Mouse (Mus musculus) limb, embryonic 14.5 days (tissue): ENCODE data around the gene Tnfrsf13b. TPM values are rescaled to one million over a fixed set of nuclear protein-coding genes. Genes with fewer than 3 reads are reported as not detected.

Experiments used
- ATAC-seq: fragments of 200-750 bp; cut with Nextera tagmentation; 2 replicates; pipeline ENCODE4 v1.8.0; 2017; ENCODE audit warnings: low read depth, moderate number of reproducible peaks, moderate TSS enrichment; ENCODE audit not compliant: low FRiP score
- DNase-seq: peaks from one replicate; pipeline ENCODE4 v3.0.0-alpha.2; 2015; ENCODE audit warnings: low spot score
- H3K27ac ChIP-seq: fragments of 300-500 bp; sonication (generic); replicated peaks from 2 replicates; pipeline ENCODE4 v1.5.1; 2014; ENCODE audit warnings: low read depth, mild to moderate bottlenecking, low read length, moderate library complexity, mixed read lengths
- H3K27me3 ChIP-seq: fragments of 300-500 bp; sonication (generic); 2 replicates; pipeline ENCODE4 v1.6.1; 2014; ENCODE audit warnings: low read length, mixed read lengths; ENCODE audit not compliant: control insufficient read depth, insufficient read depth
- H3K36me3 ChIP-seq: fragments of 300-500 bp; sonication (generic); 2 replicates; pipeline ENCODE4 v1.6.1; 2014; ENCODE audit warnings: mild to moderate bottlenecking, low read length, moderate library complexity, mixed read lengths; ENCODE audit not compliant: control insufficient read depth, insufficient read depth
- H3K4me1 ChIP-seq: fragments of 300-500 bp; sonication (generic); 2 replicates; pipeline ENCODE4 v1.6.1; 2014; ENCODE audit warnings: antibody characterized with exemption, low read length, mixed read lengths; ENCODE audit not compliant: control insufficient read depth, insufficient read depth
- H3K4me2 ChIP-seq: fragments of 300-500 bp; sonication (generic); replicated peaks from 2 replicates; pipeline ENCODE4 v1.6.1; 2014; ENCODE audit warnings: low read depth, mild to moderate bottlenecking, low read length, moderate library complexity; ENCODE audit not compliant: severe bottlenecking
- H3K4me3 ChIP-seq: fragments of 300-500 bp; sonication (generic); replicated peaks from 2 replicates; pipeline ENCODE4 v1.5.1; 2014; ENCODE audit warnings: low read length
- H3K9ac ChIP-seq: fragments of 300-500 bp; sonication (generic); 2 replicates; pipeline ENCODE4 v1.6.1; 2014; ENCODE audit warnings: mild to moderate bottlenecking, low read depth, low read length, moderate library complexity; ENCODE audit not compliant: severe bottlenecking
- H3K9me3 ChIP-seq: fragments of 300-500 bp; sonication (generic); 2 replicates; pipeline ENCODE4 v1.6.1; 2016; ENCODE audit warnings: low read length; ENCODE audit not compliant: control insufficient read depth
- POLR2A ChIP-seq: fragments of 200-500 bp; IDR thresholded peaks from 2 replicates; pipeline ENCODE4 v1.8.0; 2012; ENCODE audit warnings: inconsistent platforms, mild to moderate bottlenecking, moderate library complexity, borderline replicate concordance; ENCODE audit not compliant: insufficient read depth, insufficient read length; ENCODE audit errors: extremely low read depth
- WGBS: fragments of 180-500 bp; shearing (Covaris S2); extraction: QIAGEN DNeasy Blood & Tissue Kit; methylation state at CpG from one replicate; pipeline ENCODE4 v1.1.7; 2014; 5-methylcytosine and 5-hydroxymethylcytosine counted together
- polyA plus RNA-seq, 2 experiments: library from polyadenylated mRNA; depleted of rRNA in 1 of 2; stranded (reverse) in 1 of 2; unstranded in 1 of 2; fragments of >200 nt; fragmentation: Nextera tagmentation in 1 of 2; extraction: Ambion mirVana in 1 of 2; gene quantifications; 2 replicates each; pipeline versions ENCODE4 v1.2.1 to v1.2.3; 2012 to 2014

Tnfrsf13b gene
- polyA plus RNA-seq, 2 experiments: 2.2 to 5.1 TPM

GRCm38 (mm10) chr11:61150233-61151001, 23.9 kb downstream of the Tnfrsf13b start:
- WGBS: 66% methylated on average over 6 of the region's 6 CpGs
- TF ChIP-seq POLR2A: no peak
- ATAC-seq: no peak

DNA sequence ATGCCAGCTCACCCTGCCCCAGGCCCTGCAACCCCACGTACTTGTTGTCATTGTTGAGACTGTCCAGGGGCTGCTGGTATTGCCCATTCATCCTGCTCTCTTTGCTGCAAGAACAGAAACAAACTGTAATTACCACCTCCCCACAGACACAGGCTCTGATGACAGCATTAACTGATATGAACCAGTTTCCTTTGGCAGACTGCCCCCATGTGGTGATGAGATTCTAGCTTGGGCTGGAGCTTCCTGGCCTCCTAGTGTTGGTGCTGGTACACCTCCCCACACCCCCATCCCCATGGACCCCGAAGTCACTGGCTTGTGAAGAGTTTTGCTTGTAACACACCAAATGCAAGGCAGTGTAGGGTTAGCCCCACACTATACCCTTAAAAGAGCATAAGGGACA, 29.2 kb downstream of the Tnfrsf13b start:
- Histone ChIP-seq H3K27me3 (no peaks in the 10 kb centered on the region), H3K4me1 (no peaks in the 10 kb centered on the region), H3K9me3 (no peaks in the 10 kb centered on the region), H3K9ac (no peak overlapping the region), H3K4me2 (no peak overlapping the region), H3K27ac (no peak overlapping the region), H3K4me3 (no peak overlapping the region), H3K36me3 (peaks cover 89% of the 10 kb centered on the region)
- ATAC-seq: no peak
- no peak for TF ChIP-seq POLR2A
- 92% methylated on average over 2 of the region's 2 CpGs for WGBS
- no peak for DNase-seq

More at GRCm38 (mm10) chr11:61150233-61151001, 23.9 kb downstream of the Tnfrsf13b start:
- no peaks in the 10 kb centered on the region for H3K9me3 ChIP-seq
- no peak overlapping the region for H3K4me3 ChIP-seq
- no peak overlapping the region for H3K27ac ChIP-seq
- H3K4me2 ChIP-seq: no peak overlapping the region
- H3K36me3 ChIP-seq: peaks cover 41% of the 10 kb centered on the region
- no peaks in the 10 kb centered on the region; the same call in 1 of the 2 replicates for H3K4me1 ChIP-seq
- peaks cover 4% of the 10 kb centered on the region; the same call in 1 of the 2 replicates for H3K27me3 ChIP-seq
- no peak overlapping the region for H3K9ac ChIP-seq
- no peak for DNase-seq

DNA sequence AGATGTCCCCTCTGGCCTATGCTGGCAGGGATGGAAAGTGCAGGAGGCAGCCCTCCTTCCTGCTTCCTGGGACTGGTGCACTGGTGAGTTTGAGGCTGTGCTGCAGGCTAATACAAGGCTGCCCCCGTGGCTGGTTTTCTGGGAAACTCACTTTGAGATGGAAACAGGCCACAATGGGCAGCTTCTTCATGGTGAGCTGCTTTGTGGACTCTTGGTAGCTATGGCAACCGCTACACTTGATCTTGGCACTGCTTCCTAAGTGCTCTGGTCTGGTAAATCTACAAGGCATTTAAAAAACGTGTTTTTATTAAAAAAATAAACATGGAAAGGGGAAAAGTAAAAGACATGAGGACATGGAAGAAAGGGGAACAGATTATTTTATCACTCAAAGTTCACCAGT, 31.6 kb downstream of the Tnfrsf13b start:
- peaks cover 100% of the 10 kb centered on the region for H3K36me3 ChIP-seq
- no peaks in the 10 kb centered on the region for H3K4me1 ChIP-seq
- no peak for DNase-seq

GRCm38 (mm10) chr11:61159796-61160732, 33.5 kb downstream of the Tnfrsf13b start:
- Histone ChIP-seq H3K27me3 (no peaks in the 10 kb centered on the region), H3K27ac (no peak overlapping the region), H3K4me2 (no peak overlapping the region), H3K9ac (no peak overlapping the region), H3K36me3 (peaks cover 100% of the 10 kb centered on the region), H3K4me1 (no peaks in the 10 kb centered on the region), H3K4me3 (no peak overlapping the region), H3K9me3 (no peaks in the 10 kb centered on the region)
- TF ChIP-seq POLR2A: no peak
- DNase-seq (no peak), ATAC-seq (no peak)
- 81% methylated on average over 11 of the region's 11 CpGs for WGBS

More for the DNA sequence above, 31.6 kb downstream of the Tnfrsf13b start:
- ATAC-seq: no peak
- Histone ChIP-seq H3K27me3 (no peaks in the 10 kb centered on the region), H3K9me3 (no peaks in the 10 kb centered on the region), H3K4me3 (no peak overlapping the region), H3K4me2 (no peak overlapping the region), H3K27ac (no peak overlapping the region), H3K9ac (no peak overlapping the region)
- WGBS: 75% methylated on average over 3 of the region's 3 CpGs
- no peak for TF ChIP-seq POLR2A

DNA sequence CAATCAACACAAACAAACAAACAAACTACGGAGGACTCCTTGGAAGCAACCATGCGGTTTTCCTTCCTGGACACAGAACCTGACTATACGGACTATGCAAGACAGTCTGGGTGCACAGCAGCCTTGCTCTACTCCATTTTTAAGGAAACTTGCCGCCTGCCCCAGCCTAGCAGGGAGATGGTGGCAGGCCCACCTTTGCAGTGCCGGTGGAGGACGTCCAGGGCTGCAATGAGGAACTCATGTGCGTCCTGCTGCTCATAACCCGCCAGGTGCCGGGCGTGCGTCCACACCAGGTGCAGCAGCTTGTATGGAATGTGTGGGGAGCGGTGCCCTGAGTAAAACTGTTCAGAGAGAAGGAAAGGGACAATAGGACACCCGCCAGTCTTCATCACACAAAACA, 34.6 kb downstream of the Tnfrsf13b start:
- DNase-seq: no peak

More for the DNA sequence above, 34.6 kb downstream of the Tnfrsf13b start:
- no peaks in the 10 kb centered on the region for H3K27me3 ChIP-seq
- H3K36me3 ChIP-seq: peaks cover 100% of the 10 kb centered on the region
- no peak for ATAC-seq
- WGBS: 92% methylated on average over 13 of the region's 13 CpGs
- H3K4me2 ChIP-seq: no peak overlapping the region
- H3K4me1 ChIP-seq: no peaks in the 10 kb centered on the region
- H3K9ac ChIP-seq: no peak overlapping the region
- H3K4me3 ChIP-seq: no peak overlapping the region
- H3K27ac ChIP-seq: no peak overlapping the region
- H3K9me3 ChIP-seq: no peaks in the 10 kb centered on the region
- TF ChIP-seq POLR2A: no peak
